ENCODE assay signal across 12 mouse cellular contexts in genomic region chr17:36001966-36002365, GRCm38 (mm10). TPM values are rescaled to one million over a fixed set of nuclear protein-coding genes. Genes with fewer than 3 reads are reported as not detected.
DNase-seq lines count a peak whose midpoint lies in the region; ATAC-seq and TF ChIP-seq lines count a peak whose summit lies in the region.
"Had no signal": no experiment of that assay in that cellular context is flagged by ENCODE, and none has a peak within 500 bp of the region (broad histone marks: within the 10 kb centered on the region; RNA-seq: fewer than 3 reads in every experiment).

No protein-coding gene starts in this region.

- no peak overlapping the region for H3K9ac ChIP-seq in forebrain, embryonic 12.5 days
- H3K9ac ChIP-seq in midbrain, embryonic 11.5 days (ENCODE audit: low read length) = no peak overlapping the region
- H3K9ac ChIP-seq: forebrain, postnatal 0 days had no signal

- H3K27me3 ChIP-seq in myocyte (ENCODE audit: control insufficient read depth, insufficient read depth, insufficient read length) = no peaks in the 10 kb centered on the region
- H3K27me3 ChIP-seq in forebrain, embryonic 12.5 days = no peaks in the 10 kb centered on the region
- no peaks in the 10 kb centered on the region for H3K27me3 ChIP-seq in kidney, adult 2 months (replicated peaks; ENCODE audit: control insufficient read depth, insufficient read depth, low read length)
- H3K27me3 ChIP-seq in midbrain, embryonic 11.5 days (ENCODE audit: control insufficient read depth, insufficient read depth, low read length) = no peaks in the 10 kb centered on the region

- H3K79me2 ChIP-seq in myocyte (ENCODE audit: control insufficient read depth, insufficient read depth) = peaks cover 80% of the 10 kb centered on the region

- H3K4me3 ChIP-seq in left cerebral cortex, adult 2 months = no peak overlapping the region
- no peak overlapping the region for H3K4me3 ChIP-seq in myocyte
- H3K4me3 ChIP-seq in forebrain, embryonic 12.5 days (replicated peaks) = no peak overlapping the region
- no peak overlapping the region for H3K4me3 ChIP-seq in kidney, adult 2 months (ENCODE audit: insufficient read depth, low read depth, low read length)
- no peak overlapping the region for H3K4me3 ChIP-seq in midbrain, embryonic 11.5 days (ENCODE audit: low read depth, low read length)

- peak overlapping the region; percentile 49 for H3K4me2 ChIP-seq in myocyte (ENCODE audit: low read depth)
- no peak overlapping the region for H3K4me2 ChIP-seq in forebrain, embryonic 12.5 days
- H3K4me2 ChIP-seq in midbrain, embryonic 11.5 days = no peak overlapping the region

- H3K36me3 ChIP-seq in myocyte (ENCODE audit: control insufficient read depth, insufficient read depth) = no peaks in the 10 kb centered on the region
- H3K36me3 ChIP-seq in forebrain, embryonic 12.5 days (replicated peaks) = peaks cover 5% of the 10 kb centered on the region
- H3K36me3 ChIP-seq in kidney, adult 2 months (ENCODE audit: control insufficient read depth, insufficient read depth, low read length) = no peaks in the 10 kb centered on the region
- H3K36me3 ChIP-seq in midbrain, embryonic 11.5 days (ENCODE audit: control insufficient read depth, insufficient read depth, low read length) = no peaks in the 10 kb centered on the region

- ATAC-seq in erythroblast, adult 5-6 weeks (replicated peaks; ENCODE audit: low FRiP score, poor library complexity, severe bottlenecking) = peak; percentile 63
- ATAC-seq in forebrain, embryonic 12.5 days (ENCODE audit: low FRiP score) = no peak
- no peak for ATAC-seq in midbrain, embryonic 11.5 days (ENCODE audit: low FRiP score)
- ATAC-seq: forebrain, postnatal 0 days had no signal

- no peak overlapping the region for H3ac ChIP-seq in myocyte (ENCODE audit: control insufficient read depth, insufficient read length)

- DNase-seq in left cerebral cortex, adult 2 months (ENCODE audit: extremely low spot score in 1 of 2, low spot score in 2 of 2) = peak in 1 of 2 experiments; percentile 38
- DNase-seq in left cerebral cortex, postnatal 10 days (ENCODE audit: extremely low spot score in 1 of 2, low spot score in 2 of 2) = no peak
- DNase-seq in ES-CJ7 (ENCODE audit: low read depth, low spot score) = peak; percentile 65
- DNase-seq in kidney, adult 2 months = no peak
- no peak for DNase-seq in midbrain, embryonic 11.5 days (ENCODE audit: low spot score, missing footprints)
- DNase-seq: cerebellum, postnatal 10 days; forebrain, postnatal 0 days; heart, postnatal 14 days; lung, adult 2 months had no signal

- H3K9me3 ChIP-seq in forebrain, embryonic 12.5 days = no peaks in the 10 kb centered on the region
- no peaks in the 10 kb centered on the region for H3K9me3 ChIP-seq in midbrain, embryonic 11.5 days (ENCODE audit: control insufficient read depth, low read length)

- TF ChIP-seq CTCF in left cerebral cortex, adult 2 months (IDR thresholded peaks at IDR 0.05) = no peak
- no peak for TF ChIP-seq CTCF in kidney, adult 2 months (conservative IDR thresholded peaks at IDR 0.05; ENCODE audit: insufficient read depth, insufficient read length, low read depth, low read length)

- peak overlapping the region; percentile 76 for H3K27ac ChIP-seq in left cerebral cortex, adult 2 months
- H3K27ac ChIP-seq in forebrain, embryonic 12.5 days = no peak overlapping the region
- H3K27ac ChIP-seq in kidney, adult 2 months (ENCODE audit: insufficient read depth, low read depth, low read length) = no peak overlapping the region
- H3K27ac ChIP-seq in midbrain, embryonic 11.5 days (ENCODE audit: low read depth, low read length) = no peak overlapping the region

- WGBS in forebrain, embryonic 12.5 days = 96% methylated on average over 6 of the region's 6 CpGs
- WGBS in kidney, adult 2 months = over 99% methylated on average over 6 of the region's 6 CpGs
- 96% methylated on average over 6 of the region's 6 CpGs for WGBS in midbrain, embryonic 11.5 days

- intact Hi-C loops in left cerebral cortex, adult 2 months (cut with DNase I) = no loop called here
- intact Hi-C loops in left cerebral cortex, postnatal 10 days (cut with DNase I) = no loop called here

- no peak for TF ChIP-seq POLR2A in myocyte (IDR thresholded peaks at IDR 0.05; ENCODE audit: insufficient read length, low read depth)
- no peak for TF ChIP-seq POLR2A in kidney, adult 2 months (IDR thresholded peaks at IDR 0.05; ENCODE audit: low read depth, low read length)

- peaks cover 9% of the 10 kb centered on the region for H3K4me1 ChIP-seq in forebrain, embryonic 12.5 days
- H3K4me1 ChIP-seq in kidney, adult 2 months (ENCODE audit: control insufficient read depth, insufficient read depth, low read length) = no peaks in the 10 kb centered on the region; the same call in 1 of the 2 replicates
- no peaks in the 10 kb centered on the region for H3K4me1 ChIP-seq in midbrain, embryonic 11.5 days (ENCODE audit: control insufficient read depth, insufficient read depth, low read length)

TF ChIP-seq in myocyte, 11 proteins besides CTCF, POLR2A, EP300 and RAD21:
- no peak for TF ChIP-seq TCF12 (IDR thresholded peaks at IDR 0.05; ENCODE audit: insufficient read depth, poor library complexity, severe bottlenecking)
- TF ChIP-seq MYOD1 (IDR thresholded peaks at IDR 0.05; ENCODE audit: control insufficient read depth in 1 of 3, insufficient read length in 2 of 3, low read depth in 2 of 3) = peak in 1 of 3 experiments; percentile 9

RNA-seq across cellular contexts. Expression of gene H2-T24, which starts 18.4 kb away (rescaled TPM):
- total RNA-seq in left cerebral cortex, adult 2 months (2021) = 1 to 10 TPM; 1.1 to 2.5 TPM
- total RNA-seq in left cerebral cortex, postnatal 10 days (2021) = under 1 TPM; 0.49 to 0.57 TPM
- 161 and 177 TPM in 2 replicates for total RNA-seq in erythroblast, adult 5-6 weeks (2015; ENCODE audit: low replicate concordance)
- 587 and 609 TPM in 2 replicates for total RNA-seq in erythroblast, adult 5-6 weeks (2017; ENCODE audit: low replicate concordance)
- polyA plus RNA-seq in myocyte (2012; fragmentation: generic; extraction: Trizol) = 0.47 TPM
- polyA plus RNA-seq in forebrain, embryonic 12.5 days (2016; fragmentation: Nextera tagmentation; extraction: Ambion mirVana) = 4.6 and 5.3 TPM in 2 replicates
- polyA plus RNA-seq in kidney, adult 2 months (2012; rRNA removed) = 3.5 and 5.4 TPM in 2 replicates
- 3.1 TPM in 2 replicates for polyA plus RNA-seq in midbrain, embryonic 11.5 days (2014; fragmentation: Nextera tagmentation; extraction: Ambion mirVana)

RNA-seq across cellular contexts. Expression of gene Prr3, which starts 21.9 kb away (rescaled TPM):
- 10 to 100 TPM; 40.8 to 43.9 TPM for total RNA-seq in left cerebral cortex, adult 2 months (2021)
- total RNA-seq in left cerebral cortex, postnatal 10 days (2021) = 10 to 100 TPM; 64.3 to 66.3 TPM
- total RNA-seq in erythroblast, adult 5-6 weeks (2015; ENCODE audit: low replicate concordance) = 2.3 TPM in 1 of 2 replicates, not detected in the other
- total RNA-seq in erythroblast, adult 5-6 weeks (2017; ENCODE audit: low replicate concordance) = 3.0 and 5.4 TPM in 2 replicates
- 14.1 TPM for polyA plus RNA-seq in myocyte (2012; fragmentation: generic; extraction: Trizol)
- polyA plus RNA-seq in forebrain, embryonic 12.5 days (2016; fragmentation: Nextera tagmentation; extraction: Ambion mirVana) = 52.1 and 56.8 TPM in 2 replicates
- 18.5 and 19.0 TPM in 2 replicates for polyA plus RNA-seq in kidney, adult 2 months (2012; rRNA removed)
- polyA plus RNA-seq in midbrain, embryonic 11.5 days (2014; fragmentation: Nextera tagmentation; extraction: Ambion mirVana) = 38.7 and 43.3 TPM in 2 replicates

RNA-seq across cellular contexts. Expression of gene Gnl1, which starts 22.3 kb away (rescaled TPM):
- 100 to 1,000 TPM; 186 TPM for total RNA-seq in left cerebral cortex, adult 2 months (2021)
- 100 to 1,000 TPM; 133 to 141 TPM for total RNA-seq in left cerebral cortex, postnatal 10 days (2021)
- total RNA-seq in erythroblast, adult 5-6 weeks (2015; ENCODE audit: low replicate concordance) = 1.5 and 3.3 TPM in 2 replicates
- 2.0 and 4.3 TPM in 2 replicates for total RNA-seq in erythroblast, adult 5-6 weeks (2017; ENCODE audit: low replicate concordance)
- polyA plus RNA-seq in myocyte (2012; fragmentation: generic; extraction: Trizol) = 64.1 TPM
- 57.9 and 58.4 TPM in 2 replicates for polyA plus RNA-seq in forebrain, embryonic 12.5 days (2016; fragmentation: Nextera tagmentation; extraction: Ambion mirVana)
- polyA plus RNA-seq in kidney, adult 2 months (2012; rRNA removed) = 20.5 and 23.8 TPM in 2 replicates
- polyA plus RNA-seq in midbrain, embryonic 11.5 days (2014; fragmentation: Nextera tagmentation; extraction: Ambion mirVana) = 26.0 and 30.6 TPM in 2 replicates

RNA-seq across cellular contexts. Expression of gene H2-T23, which starts 30.7 kb away (rescaled TPM):
- 10 to 100 TPM; 13.6 to 17.2 TPM for total RNA-seq in left cerebral cortex, adult 2 months (2021)
- total RNA-seq in left cerebral cortex, postnatal 10 days (2021) = 1 to 10 TPM; 2.3 to 2.7 TPM
- 249 and 264 TPM in 2 replicates for total RNA-seq in erythroblast, adult 5-6 weeks (2015; ENCODE audit: low replicate concordance)
- 271 and 275 TPM in 2 replicates for total RNA-seq in erythroblast, adult 5-6 weeks (2017; ENCODE audit: low replicate concordance)
- polyA plus RNA-seq in myocyte (2012; fragmentation: generic; extraction: Trizol) = 13.6 TPM
- 4.8 and 5.5 TPM in 2 replicates for polyA plus RNA-seq in forebrain, embryonic 12.5 days (2016; fragmentation: Nextera tagmentation; extraction: Ambion mirVana)
- 174 and 175 TPM in 2 replicates for polyA plus RNA-seq in kidney, adult 2 months (2012; rRNA removed)
- 3.2 and 3.3 TPM in 2 replicates for polyA plus RNA-seq in midbrain, embryonic 11.5 days (2014; fragmentation: Nextera tagmentation; extraction: Ambion mirVana)

RNA-seq across cellular contexts. Expression of gene Abcf1, which starts 32.4 kb away (rescaled TPM):
- 10 to 100 TPM; 70.4 to 72.6 TPM for total RNA-seq in left cerebral cortex, adult 2 months (2021)
- 10 to 100 TPM; 73.5 to 78.0 TPM for total RNA-seq in left cerebral cortex, postnatal 10 days (2021)
- 13.0 and 13.6 TPM in 2 replicates for total RNA-seq in erythroblast, adult 5-6 weeks (2015; ENCODE audit: low replicate concordance)
- total RNA-seq in erythroblast, adult 5-6 weeks (2017; ENCODE audit: low replicate concordance) = 33.9 and 71.4 TPM in 2 replicates
- polyA plus RNA-seq in myocyte (2012; fragmentation: generic; extraction: Trizol) = 90.1 TPM
- polyA plus RNA-seq in forebrain, embryonic 12.5 days (2016; fragmentation: Nextera tagmentation; extraction: Ambion mirVana) = 117 and 118 TPM in 2 replicates
- polyA plus RNA-seq in kidney, adult 2 months (2012; rRNA removed) = 59.4 and 63.6 TPM in 2 replicates
- polyA plus RNA-seq in midbrain, embryonic 11.5 days (2014; fragmentation: Nextera tagmentation; extraction: Ambion mirVana) = 118 and 119 TPM in 2 replicates
